Mouse (Mus musculus) lung, postnatal 4 days (tissue): ENCODE measurements around the gene Gpr26.

ENCODE experiments used
- DNase-seq, 2 experiments: peaks; one replicate each; pipeline ENCODE4 v3.0.0; 2021

The Gpr26 gene

DNA sequence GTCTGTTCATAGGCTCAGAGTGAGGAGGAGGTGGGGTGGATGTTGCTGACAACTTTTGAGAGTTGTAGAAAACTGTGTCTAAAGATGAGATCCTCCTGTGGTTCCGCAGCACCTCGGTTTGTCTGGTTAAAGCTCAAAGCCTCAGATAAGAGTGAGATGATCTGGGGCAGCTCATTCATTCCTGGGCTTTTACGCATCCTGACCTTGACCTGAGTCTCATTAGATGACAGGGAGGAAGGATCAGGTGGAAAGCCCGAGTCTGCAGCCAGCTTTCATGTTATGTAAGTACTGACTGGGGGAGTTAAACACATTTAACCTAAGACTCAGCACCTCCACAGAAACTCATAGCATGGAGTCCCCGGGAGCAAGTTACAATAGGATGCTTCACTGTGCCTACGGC is 60.4 kb downstream of the Gpr26 start:
- DNase-seq = no peak

DNA sequence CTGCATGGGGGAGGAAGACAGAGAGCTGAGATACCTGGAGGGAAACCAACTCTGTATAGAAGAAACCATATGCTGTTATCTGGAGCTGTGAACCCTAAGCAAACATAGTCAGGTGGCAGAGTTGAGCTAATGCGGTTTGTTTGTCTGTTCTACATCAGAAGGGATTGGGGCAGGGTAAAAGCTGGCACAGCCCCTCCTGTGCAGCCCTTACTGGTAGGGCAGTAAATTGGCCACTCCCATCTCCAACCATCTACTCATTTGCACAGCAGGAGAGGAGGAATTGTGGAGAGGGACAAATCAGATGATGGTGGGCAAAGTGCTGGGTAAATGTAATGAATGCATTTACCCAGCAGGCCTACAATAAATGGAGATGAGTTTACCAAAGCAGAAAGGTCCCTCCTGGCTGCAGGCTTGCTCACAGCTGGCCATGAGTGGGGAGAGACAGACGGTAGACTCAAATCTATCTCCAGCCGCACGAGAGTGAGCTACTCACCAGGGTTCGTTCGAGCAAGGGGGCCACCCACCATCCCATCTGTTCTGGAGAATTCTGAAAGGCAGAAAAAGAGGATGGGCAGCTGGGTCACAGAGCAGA is 65.8 kb downstream of the Gpr26 start:
- no peak for DNase-seq
